Mouse (Mus musculus) heart, embryonic 15.5 days (tissue): ENCODE data around the gene Nf2. TPM values are rescaled to one million over a fixed set of nuclear protein-coding genes. Genes with fewer than 3 reads are reported as not detected.

Experiments used
- ATAC-seq: fragments of 200-750 bp; cut with Nextera tagmentation; replicated peaks from 2 replicates; pipeline ENCODE4 v1.8.0; 2017; ENCODE audit warnings: low read depth, moderate TSS enrichment; ENCODE audit not compliant: insufficient number of reproducible peaks, insufficient read depth, low FRiP score
- H3K27ac ChIP-seq: fragments of 300-500 bp; sonication (generic); 2 replicates; pipeline ENCODE4 v1.5.1; 2015; ENCODE audit warnings: mild to moderate bottlenecking, inconsistent platforms
- H3K27me3 ChIP-seq: fragments of 300-500 bp; sonication (generic); 2 replicates; pipeline ENCODE4 v1.6.1; 2015; ENCODE audit warnings: inconsistent platforms
- H3K36me3 ChIP-seq: fragments of 300-500 bp; sonication (generic); 2 replicates; pipeline ENCODE4 v1.6.1; 2015; ENCODE audit warnings: mild to moderate bottlenecking, inconsistent platforms
- H3K4me1 ChIP-seq: fragments of 300-500 bp; sonication (generic); replicated peaks from 2 replicates; pipeline ENCODE4 v1.6.1; 2015; ENCODE audit warnings: inconsistent platforms
- H3K4me2 ChIP-seq: fragments of 300-500 bp; sonication (generic); 2 replicates; pipeline ENCODE4 v1.6.1; 2015; ENCODE audit warnings: inconsistent platforms, mild to moderate bottlenecking, moderate library complexity
- H3K4me3 ChIP-seq: fragments of 300-500 bp; sonication (generic); 2 replicates; pipeline ENCODE4 v1.5.1; 2015; ENCODE audit warnings: mild to moderate bottlenecking, inconsistent platforms
- H3K9ac ChIP-seq: fragments of 300-500 bp; sonication (generic); 2 replicates; pipeline ENCODE4 v1.6.1; 2015; ENCODE audit warnings: mild to moderate bottlenecking, inconsistent platforms
- H3K9me3 ChIP-seq: fragments of 300-500 bp; sonication (generic); replicated peaks from 2 replicates; pipeline ENCODE4 v1.6.1; 2016; ENCODE audit warnings: inconsistent platforms
- WGBS: fragments of 180-500 bp; shearing (Covaris S2); methylation state at CpG from one replicate; pipeline ENCODE4 v1.1.7; 2015; ENCODE audit warnings: mixed read lengths; 5-methylcytosine and 5-hydroxymethylcytosine counted together
- polyA plus RNA-seq: library from polyadenylated mRNA; unstranded; fragments of >200 nt; fragmentation: Nextera tagmentation; extraction: Ambion mirVana; gene quantifications from 2 replicates; pipeline ENCODE4 v1.2.1, GENCODE M21; 2015

Gene Nf2
- polyA plus RNA-seq, 1 experiment from 2014 or later, result 39.3 TPM

DNA sequence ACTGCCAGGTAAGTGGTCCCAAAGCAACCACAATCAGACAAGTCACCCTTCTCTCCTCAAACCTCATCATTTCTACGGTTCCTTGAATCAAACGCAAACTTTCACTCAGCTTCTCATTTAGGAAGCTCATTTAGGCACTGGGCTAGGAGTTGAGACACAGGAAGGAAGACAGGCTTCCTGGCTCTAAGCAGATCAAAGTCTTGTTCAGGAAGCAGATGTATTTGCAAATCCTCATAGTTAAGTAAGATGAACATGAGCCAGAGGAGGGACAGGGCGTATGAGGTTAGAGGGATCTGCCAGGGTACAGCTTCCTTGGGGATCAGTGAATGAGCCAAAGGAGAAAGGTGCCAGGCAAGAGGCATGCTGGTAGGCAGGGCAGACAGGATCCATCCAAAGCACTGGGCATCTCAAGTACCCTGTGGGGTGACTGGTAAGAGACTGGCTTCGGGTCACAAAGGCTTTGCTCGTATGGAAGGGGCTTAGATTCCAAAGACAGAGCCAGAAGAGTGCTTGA, 64.7 kb downstream of the Nf2 start:
- Histone ChIP-seq H3K4me1 (no peaks in the 10 kb centered on the region), H3K9ac (no peak overlapping the region), H3K4me2 (no peak overlapping the region), H3K27ac (no peak overlapping the region), H3K4me3 (no peak overlapping the region), H3K27me3 (no peaks in the 10 kb centered on the region), H3K36me3 (peaks cover 59% of the 10 kb centered on the region), H3K9me3 (no peaks in the 10 kb centered on the region)
- ATAC-seq, result no peak
- 71% methylated on average over 5 of the region's 5 CpGs for WGBS

- H3K27me3 ChIP-seq, result no peaks in the 10 kb centered on the region
- no peak overlapping the region for H3K4me2 ChIP-seq
- H3K4me1 ChIP-seq, result no peaks in the 10 kb centered on the region
- no peak for ATAC-seq
- no peaks in the 10 kb centered on the region for H3K9me3 ChIP-seq
- no peak overlapping the region for H3K4me3 ChIP-seq
- WGBS, result 77% methylated on average over 3 of the region's 3 CpGs
- H3K36me3 ChIP-seq, result peaks cover 64% of the 10 kb centered on the region
- no peak overlapping the region for H3K9ac ChIP-seq
- H3K27ac ChIP-seq, result no peak overlapping the region
These were observed 66.2 kb downstream of the Nf2 start for GRCm38 (mm10) chr11:4783116-4783515.

DNA sequence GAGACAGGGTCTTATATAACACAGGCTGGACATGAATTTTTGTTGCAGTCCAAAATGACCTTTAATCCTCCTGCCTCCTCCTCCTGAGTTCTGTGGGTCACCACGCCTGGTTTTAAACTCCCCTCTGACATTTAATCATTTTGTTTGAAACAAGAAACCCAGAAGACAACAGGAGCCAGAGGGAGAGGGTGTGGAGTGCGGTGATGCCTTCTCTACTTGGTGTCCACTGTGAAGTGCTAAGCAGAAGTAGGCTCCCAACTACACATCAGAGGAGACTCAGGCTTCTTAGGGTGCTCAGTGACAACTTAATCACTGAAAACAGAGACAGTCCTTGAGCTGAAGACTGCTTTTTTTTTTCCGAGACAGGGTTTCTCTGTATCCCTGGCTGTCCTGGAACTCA, 68.4 kb downstream of the Nf2 start:
- H3K9me3 ChIP-seq, result no peaks in the 10 kb centered on the region
- no peak for ATAC-seq
- H3K9ac ChIP-seq, result no peak overlapping the region
- peaks cover 54% of the 10 kb centered on the region for H3K36me3 ChIP-seq
- no peaks in the 10 kb centered on the region for H3K27me3 ChIP-seq
- H3K27ac ChIP-seq, result no peak overlapping the region
- no peak overlapping the region for H3K4me3 ChIP-seq
- H3K4me1 ChIP-seq, result no peaks in the 10 kb centered on the region
- H3K4me2 ChIP-seq, result no peak overlapping the region
- 86% methylated on average over 3 of the region's 3 CpGs for WGBS

DNA sequence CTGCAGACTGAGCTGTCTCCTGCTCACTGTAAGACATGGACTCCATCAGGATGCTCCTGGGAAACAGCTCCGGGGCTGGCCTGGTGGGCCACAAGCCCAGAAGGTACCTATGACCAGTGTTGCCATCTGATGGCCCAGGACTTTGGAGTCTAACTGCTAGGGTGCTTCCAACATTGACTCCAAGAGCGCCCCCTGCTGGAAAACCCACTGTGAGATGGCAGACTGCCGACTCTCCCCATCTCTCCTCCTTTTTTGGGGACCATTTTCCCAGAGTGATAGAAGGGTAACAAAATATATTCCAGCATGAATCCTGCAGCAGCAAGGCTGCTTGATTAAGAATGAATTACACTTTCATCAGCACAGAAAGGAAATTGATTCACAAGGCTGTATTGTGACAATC, 76.4 kb downstream of the Nf2 start:
- no peak overlapping the region for H3K27ac ChIP-seq
- no peak overlapping the region for H3K4me2 ChIP-seq
- no peaks in the 10 kb centered on the region for H3K27me3 ChIP-seq
- 39% methylated on average over 3 of the region's 3 CpGs for WGBS
- ATAC-seq, result no peak
- H3K36me3 ChIP-seq, result peaks cover 5% of the 10 kb centered on the region
- H3K9me3 ChIP-seq, result no peaks in the 10 kb centered on the region
- no peak overlapping the region for H3K4me3 ChIP-seq
- no peak overlapping the region for H3K9ac ChIP-seq
- no peaks in the 10 kb centered on the region for H3K4me1 ChIP-seq

- Histone ChIP-seq H3K27ac (no peak overlapping the region), H3K9ac (no peak overlapping the region), H3K4me2 (no peak overlapping the region), H3K36me3 (no peaks in the 10 kb centered on the region; the same call in 1 of the 2 replicates), H3K4me1 (no peaks in the 10 kb centered on the region), H3K27me3 (no peaks in the 10 kb centered on the region), H3K4me3 (no peak overlapping the region), H3K9me3 (no peaks in the 10 kb centered on the region)
- ATAC-seq, result no peak
- 77% methylated on average over 7 of the region's 7 CpGs for WGBS
These were observed 77.6 kb downstream of the Nf2 start for GRCm38 (mm10) chr11:4771756-4772155.

- no peaks in the 10 kb centered on the region for H3K4me1 ChIP-seq
- H3K9ac ChIP-seq, result no peak overlapping the region
- no peak for ATAC-seq
- 90% methylated on average over 6 of the region's 6 CpGs for WGBS
- no peak overlapping the region for H3K4me2 ChIP-seq
- no peak overlapping the region for H3K27ac ChIP-seq
- H3K36me3 ChIP-seq, result no peaks in the 10 kb centered on the region; the same call in 1 of the 2 replicates
- H3K9me3 ChIP-seq, result no peaks in the 10 kb centered on the region
- no peak overlapping the region for H3K4me3 ChIP-seq
- no peaks in the 10 kb centered on the region for H3K27me3 ChIP-seq
These were observed 79.5 kb downstream of the Nf2 start for GRCm38 (mm10) chr11:4769881-4770280.

GRCm38 (mm10) chr11:4769293-4769692, 80.0 kb downstream of the Nf2 start:
- Histone ChIP-seq H3K27ac (no peak overlapping the region), H3K4me3 (no peak overlapping the region), H3K4me1 (no peaks in the 10 kb centered on the region), H3K9me3 (no peaks in the 10 kb centered on the region), H3K36me3 (no peaks in the 10 kb centered on the region; the same call in 1 of the 2 replicates), H3K9ac (no peak overlapping the region), H3K27me3 (no peaks in the 10 kb centered on the region), H3K4me2 (no peak overlapping the region)
- no peak for ATAC-seq
- WGBS, result 77% methylated on average over 7 of the region's 7 CpGs

DNA sequence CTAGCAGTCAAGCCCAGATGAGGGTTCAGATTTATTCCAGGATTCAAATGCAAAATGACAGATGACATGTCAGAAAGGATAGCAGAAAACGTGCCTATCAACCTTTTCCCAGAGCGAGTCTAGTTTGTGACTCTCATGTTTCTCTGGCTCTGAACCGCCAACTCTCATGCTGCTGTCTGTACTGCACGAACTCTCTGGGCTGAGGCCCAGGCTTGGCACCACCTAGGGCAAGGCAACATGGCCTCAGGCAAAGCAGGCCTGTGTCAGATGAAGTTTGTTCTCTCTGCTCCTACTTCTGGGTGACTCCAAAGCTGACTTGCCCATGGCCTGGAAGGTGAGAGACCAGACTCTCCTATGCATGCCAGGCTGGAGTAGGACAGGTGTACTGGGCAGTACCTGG, 80.9 kb downstream of the Nf2 start:
- H3K9ac ChIP-seq, result no peak overlapping the region
- H3K4me3 ChIP-seq, result no peak overlapping the region
- H3K27ac ChIP-seq, result no peak overlapping the region
- no peak overlapping the region for H3K4me2 ChIP-seq
- peaks cover 2% of the 10 kb centered on the region for H3K27me3 ChIP-seq
- H3K36me3 ChIP-seq, result no peaks in the 10 kb centered on the region; the same call in 1 of the 2 replicates
- no peak for ATAC-seq
- no peaks in the 10 kb centered on the region for H3K4me1 ChIP-seq
- WGBS, result 83% methylated on average over 4 of the region's 4 CpGs
- H3K9me3 ChIP-seq, result no peaks in the 10 kb centered on the region

GRCm38 (mm10) chr11:4764476-4764875, 84.9 kb downstream of the Nf2 start:
- H3K27me3 ChIP-seq, result peaks cover 22% of the 10 kb centered on the region
- H3K9ac ChIP-seq, result no peak overlapping the region
- H3K9me3 ChIP-seq, result no peaks in the 10 kb centered on the region
- no peak overlapping the region for H3K4me3 ChIP-seq
- H3K36me3 ChIP-seq, result no peaks in the 10 kb centered on the region; the same call in 1 of the 2 replicates
- no peak for ATAC-seq
- no peak overlapping the region for H3K27ac ChIP-seq
- no peak overlapping the region for H3K4me2 ChIP-seq
- H3K4me1 ChIP-seq, result peaks cover 11% of the 10 kb centered on the region
- WGBS, result 44% methylated on average over 5 of the region's 5 CpGs

DNA sequence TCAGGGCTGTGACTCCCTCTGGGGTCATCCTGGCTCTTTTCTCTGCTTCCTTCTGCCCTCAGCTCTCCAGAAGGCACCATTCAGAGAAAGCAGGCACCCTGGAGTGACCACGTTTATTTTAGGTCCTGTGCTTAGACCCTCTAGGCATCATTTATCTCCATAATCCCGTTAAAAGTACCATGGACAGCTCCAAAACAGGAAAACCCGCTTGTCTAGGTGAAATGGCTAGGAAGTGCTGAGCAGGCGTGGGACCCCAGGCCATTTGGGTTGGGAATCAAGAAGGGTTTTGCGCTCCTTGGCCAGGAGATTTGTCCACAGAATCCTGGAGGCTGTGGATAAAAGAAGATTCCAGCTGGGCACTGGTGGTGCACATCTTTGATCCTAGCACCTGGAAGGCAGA, 85.7 kb downstream of the Nf2 start:
- Histone ChIP-seq H3K9me3 (no peaks in the 10 kb centered on the region), H3K36me3 (no peaks in the 10 kb centered on the region; the same call in 1 of the 2 replicates), H3K4me3 (no peak overlapping the region), H3K27me3 (peaks cover 22% of the 10 kb centered on the region), H3K4me2 (no peak overlapping the region), H3K9ac (no peak overlapping the region), H3K4me1 (peaks cover 11% of the 10 kb centered on the region), H3K27ac (no peak overlapping the region)
- WGBS, result 12% methylated on average over 5 of the region's 5 CpGs
- ATAC-seq, result no peak

- Histone ChIP-seq H3K36me3 (no peaks in the 10 kb centered on the region; the same call in 1 of the 2 replicates), H3K9me3 (no peaks in the 10 kb centered on the region), H3K4me2 (no peak overlapping the region), H3K27me3 (peaks cover 22% of the 10 kb centered on the region), H3K9ac (no peak overlapping the region), H3K27ac (no peak overlapping the region), H3K4me3 (no peak overlapping the region), H3K4me1 (peaks cover 11% of the 10 kb centered on the region)
- WGBS, result 24% methylated on average over 2 of the region's 2 CpGs
- no peak for ATAC-seq
These were observed 86.8 kb downstream of the Nf2 start for GRCm38 (mm10) chr11:4762511-4762910.

DNA sequence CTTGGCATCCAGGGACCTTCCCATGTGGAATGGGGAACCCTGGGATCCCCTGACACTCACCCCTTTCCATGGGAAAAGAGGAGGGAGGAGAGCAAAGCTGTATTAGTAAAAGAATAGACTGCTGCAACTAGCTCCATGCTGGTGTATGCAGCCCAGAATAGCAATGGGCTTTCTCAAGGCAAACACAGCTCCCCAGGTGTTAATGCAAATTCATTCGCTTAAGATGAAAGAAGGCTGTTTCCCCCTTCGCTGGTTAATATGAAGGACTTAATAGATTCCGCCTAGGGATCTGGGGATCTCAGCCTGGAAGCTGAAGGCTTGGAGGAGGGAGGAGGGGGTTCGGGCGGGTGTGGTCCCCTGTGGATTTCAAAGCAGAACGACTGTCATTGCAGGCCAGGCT, 87.3 kb downstream of the Nf2 start:
- peaks cover 11% of the 10 kb centered on the region for H3K4me1 ChIP-seq
- H3K9ac ChIP-seq, result no peak overlapping the region
- no peaks in the 10 kb centered on the region for H3K9me3 ChIP-seq
- no peak overlapping the region for H3K27ac ChIP-seq
- WGBS, result 18% methylated on average over 6 of the region's 6 CpGs
- no peak overlapping the region for H3K4me3 ChIP-seq
- no peak overlapping the region for H3K4me2 ChIP-seq
- H3K27me3 ChIP-seq, result peaks cover 22% of the 10 kb centered on the region
- ATAC-seq, result no peak
- H3K36me3 ChIP-seq, result no peaks in the 10 kb centered on the region; the same call in 1 of the 2 replicates
